Mouse (Mus musculus): ENCODE measurements around the gene Ivns1abp. TPM values are rescaled to one million over a fixed set of nuclear protein-coding genes. Genes with fewer than 3 reads are reported as not detected.

The Ivns1abp gene
- polyA plus RNA-seq, 1 experiment from 2014 or later = 228 TPM

DNA sequence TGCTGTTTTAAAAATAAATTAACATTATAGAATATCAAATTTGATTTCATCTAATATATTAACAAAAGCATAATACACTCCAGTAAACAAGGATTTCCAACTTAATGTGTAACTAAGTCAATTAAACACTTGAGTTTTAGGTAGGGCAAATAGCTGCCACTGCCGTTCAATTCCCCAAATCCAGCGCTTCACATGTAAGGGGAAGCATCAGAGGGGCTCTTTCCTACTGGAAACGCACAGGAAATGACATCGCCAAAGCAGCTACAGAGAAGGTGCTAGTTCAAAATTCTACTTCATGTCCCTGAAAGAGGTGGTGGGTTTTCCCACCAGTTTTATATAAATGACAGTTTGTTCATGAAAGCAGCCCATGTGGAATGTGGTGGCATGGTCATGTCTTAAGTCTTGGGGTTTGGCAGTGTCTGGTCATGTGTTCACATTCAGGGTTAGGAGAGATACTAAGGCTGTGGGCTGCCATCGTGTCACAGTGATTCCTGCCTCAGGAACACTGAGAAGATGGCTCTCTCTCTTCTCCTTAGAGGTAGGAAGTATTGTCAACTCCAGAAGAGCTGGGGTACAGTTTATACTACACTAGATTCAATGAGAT is 23.5 kb downstream of the Ivns1abp start:
- Histone ChIP-seq H3K4me3 (ENCODE audit: low read depth, low read length) (no peak overlapping the region), H3K36me3 (ENCODE audit: control insufficient read depth, insufficient read depth, low read length) (peaks cover 40% of the 10 kb centered on the region)
- WGBS (ENCODE audit: insufficient replicate concordance) = 89% methylated on average over 5 of the region's 5 CpGs

DNA sequence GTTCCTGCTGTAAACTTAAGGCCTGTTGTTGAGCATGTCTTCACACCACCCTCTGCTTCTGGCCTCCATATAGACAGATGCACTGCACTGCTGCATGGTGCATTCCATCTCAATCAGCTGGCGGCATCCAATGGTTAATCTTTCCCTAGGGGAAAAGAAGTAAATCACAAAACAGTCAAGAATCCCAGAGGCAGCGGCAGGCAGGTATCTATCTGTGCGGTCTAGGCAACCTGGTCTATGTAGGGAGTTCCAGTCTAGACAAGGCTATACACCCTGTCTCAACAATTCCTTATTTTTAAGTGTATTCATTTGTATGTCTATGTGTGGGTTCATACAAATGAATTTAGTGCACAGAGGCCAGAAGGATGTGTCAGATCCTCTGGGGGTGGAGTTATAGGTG is 24.2 kb downstream of the Ivns1abp start:
- ATAC-seq (replicated peaks; ENCODE audit: insufficient number of reproducible peaks, low FRiP score, low TSS enrichment) = no peak
- Histone ChIP-seq H3K27ac (ENCODE audit: low read depth, low read length) (no peak overlapping the region), H3K4me1 (ENCODE audit: control insufficient read depth, insufficient read depth, low read length) (no peaks in the 10 kb centered on the region), H3K36me3 (ENCODE audit: control insufficient read depth, insufficient read depth, low read length) (peaks cover 36% of the 10 kb centered on the region), H3K9ac (ENCODE audit: low read depth, low read length) (no peak overlapping the region), H3K27me3 (ENCODE audit: control insufficient read depth, insufficient read depth, low read length) (no peaks in the 10 kb centered on the region), H3K4me3 (ENCODE audit: low read depth, low read length) (no peak overlapping the region), H3K9me3 (replicated peaks; ENCODE audit: control insufficient read depth, low read length) (no peaks in the 10 kb centered on the region), H3K4me2 (no peak overlapping the region)
- 92% methylated on average over 3 of the region's 3 CpGs for WGBS (ENCODE audit: insufficient replicate concordance)

More for the DNA sequence above, 23.5 kb downstream of the Ivns1abp start:
- H3K9ac ChIP-seq (ENCODE audit: low read depth, low read length) = no peak overlapping the region
- ATAC-seq (replicated peaks; ENCODE audit: insufficient number of reproducible peaks, low FRiP score, low TSS enrichment) = no peak
- no peak overlapping the region for H3K4me2 ChIP-seq
- no peaks in the 10 kb centered on the region for H3K9me3 ChIP-seq (replicated peaks; ENCODE audit: control insufficient read depth, low read length)
- no peaks in the 10 kb centered on the region for H3K4me1 ChIP-seq (ENCODE audit: control insufficient read depth, insufficient read depth, low read length)
- H3K27me3 ChIP-seq (ENCODE audit: control insufficient read depth, insufficient read depth, low read length) = no peaks in the 10 kb centered on the region
- H3K27ac ChIP-seq (ENCODE audit: low read depth, low read length) = no peak overlapping the region

DNA sequence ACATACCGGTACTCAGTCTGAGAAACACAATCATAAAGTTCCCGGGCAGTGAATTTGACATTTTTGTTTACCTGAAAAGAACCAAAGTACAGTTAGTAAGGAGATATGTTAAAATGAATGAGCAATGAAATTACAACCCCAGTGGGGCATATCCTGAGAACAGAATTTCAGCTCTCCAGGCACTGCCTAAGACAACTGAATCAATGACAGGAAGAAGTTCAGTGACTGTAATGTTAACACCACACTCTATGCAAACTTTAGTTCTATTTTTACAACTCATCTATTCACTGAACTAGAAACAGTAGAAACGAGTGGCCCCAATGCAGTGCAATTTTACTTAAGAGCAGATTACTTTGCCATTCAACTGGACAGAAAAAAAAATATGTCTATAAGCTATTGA is 26.3 kb downstream of the Ivns1abp start:
- 83% methylated on average over 3 of the region's 3 CpGs for WGBS (ENCODE audit: insufficient replicate concordance)
- no peak overlapping the region for H3K27ac ChIP-seq (ENCODE audit: low read depth, low read length)
- ATAC-seq (replicated peaks; ENCODE audit: insufficient number of reproducible peaks, low FRiP score, low TSS enrichment) = no peak

DNA sequence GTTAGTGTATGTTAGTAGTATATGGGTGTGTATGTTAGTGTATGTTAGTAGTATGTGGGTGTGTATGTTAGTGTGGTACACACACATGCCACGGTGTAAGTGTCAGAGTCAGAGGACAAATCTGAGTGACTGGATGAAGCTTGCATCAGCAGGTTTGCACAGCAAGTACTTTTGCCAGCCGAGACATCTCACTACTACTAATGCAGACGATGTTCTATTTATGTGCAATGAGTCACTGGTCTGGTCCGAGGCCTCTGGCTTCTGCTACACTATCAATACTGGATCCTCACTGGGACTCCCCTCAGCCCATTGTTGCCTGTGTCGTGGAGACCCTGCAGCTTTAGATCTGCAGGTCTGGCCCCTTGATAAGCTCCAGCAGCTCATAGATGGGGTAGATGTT is 27.3 kb downstream of the Ivns1abp start:
- no peak; the same call in 1 of the 2 replicates for ATAC-seq (replicated peaks; ENCODE audit: insufficient number of reproducible peaks, low FRiP score, low TSS enrichment)
- 44% methylated on average over 5 of the region's 5 CpGs for WGBS (ENCODE audit: insufficient replicate concordance)
- peak overlapping the region; percentile 71 for H3K27ac ChIP-seq (ENCODE audit: low read depth, low read length)

More for the DNA sequence above, 26.3 kb downstream of the Ivns1abp start:
- Histone ChIP-seq H3K4me3 (ENCODE audit: low read depth, low read length) (no peak overlapping the region), H3K4me2 (no peak overlapping the region), H3K4me1 (ENCODE audit: control insufficient read depth, insufficient read depth, low read length) (no peaks in the 10 kb centered on the region), H3K9ac (ENCODE audit: low read depth, low read length) (no peak overlapping the region), H3K36me3 (ENCODE audit: control insufficient read depth, insufficient read depth, low read length) (peaks cover 21% of the 10 kb centered on the region), H3K9me3 (replicated peaks; ENCODE audit: control insufficient read depth, low read length) (no peaks in the 10 kb centered on the region), H3K27me3 (ENCODE audit: control insufficient read depth, insufficient read depth, low read length) (no peaks in the 10 kb centered on the region)

DNA sequence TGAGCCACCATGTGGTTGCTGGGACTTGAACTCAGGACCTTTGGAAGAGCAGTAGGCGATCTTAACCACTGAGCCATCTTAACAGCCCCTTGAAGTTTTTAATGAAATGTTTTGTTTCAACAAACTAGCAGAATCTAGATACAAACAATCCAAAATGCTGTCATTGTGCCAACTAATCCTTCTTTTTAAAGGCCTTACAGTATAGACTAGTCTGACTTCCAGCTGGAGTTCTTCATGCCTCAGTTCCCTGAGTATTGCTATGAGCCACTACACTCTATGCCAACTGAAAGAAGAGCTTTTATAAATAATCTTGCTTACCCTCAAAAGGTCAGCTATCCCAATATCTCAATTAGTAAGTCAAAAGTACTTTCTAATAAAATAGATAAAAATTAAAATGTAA is 28.5 kb downstream of the Ivns1abp start:
- H3K4me3 ChIP-seq (ENCODE audit: low read depth, low read length) = no peak overlapping the region
- WGBS (ENCODE audit: insufficient replicate concordance) = 78% methylated on average over 1 of the region's 1 CpGs
- no peaks in the 10 kb centered on the region for H3K27me3 ChIP-seq (ENCODE audit: control insufficient read depth, insufficient read depth, low read length)
- H3K4me2 ChIP-seq = no peak overlapping the region
- H3K27ac ChIP-seq (ENCODE audit: low read depth, low read length) = no peak overlapping the region
- no peak overlapping the region for H3K9ac ChIP-seq (ENCODE audit: low read depth, low read length)
- no peaks in the 10 kb centered on the region for H3K9me3 ChIP-seq (replicated peaks; ENCODE audit: control insufficient read depth, low read length)
- H3K4me1 ChIP-seq (ENCODE audit: control insufficient read depth, insufficient read depth, low read length) = no peaks in the 10 kb centered on the region
- ATAC-seq (replicated peaks; ENCODE audit: insufficient number of reproducible peaks, low FRiP score, low TSS enrichment) = no peak
- H3K36me3 ChIP-seq (ENCODE audit: control insufficient read depth, insufficient read depth, low read length) = peaks cover 13% of the 10 kb centered on the region

More for the DNA sequence above, 27.3 kb downstream of the Ivns1abp start:
- H3K9me3 ChIP-seq (replicated peaks; ENCODE audit: control insufficient read depth, low read length) = no peaks in the 10 kb centered on the region
- H3K27me3 ChIP-seq (ENCODE audit: control insufficient read depth, insufficient read depth, low read length) = no peaks in the 10 kb centered on the region
- H3K9ac ChIP-seq (ENCODE audit: low read depth, low read length) = no peak overlapping the region
- peaks cover 17% of the 10 kb centered on the region for H3K36me3 ChIP-seq (ENCODE audit: control insufficient read depth, insufficient read depth, low read length)
- no peak overlapping the region for H3K4me3 ChIP-seq (ENCODE audit: low read depth, low read length)
- H3K4me2 ChIP-seq = no peak overlapping the region
- no peaks in the 10 kb centered on the region for H3K4me1 ChIP-seq (ENCODE audit: control insufficient read depth, insufficient read depth, low read length)

DNA sequence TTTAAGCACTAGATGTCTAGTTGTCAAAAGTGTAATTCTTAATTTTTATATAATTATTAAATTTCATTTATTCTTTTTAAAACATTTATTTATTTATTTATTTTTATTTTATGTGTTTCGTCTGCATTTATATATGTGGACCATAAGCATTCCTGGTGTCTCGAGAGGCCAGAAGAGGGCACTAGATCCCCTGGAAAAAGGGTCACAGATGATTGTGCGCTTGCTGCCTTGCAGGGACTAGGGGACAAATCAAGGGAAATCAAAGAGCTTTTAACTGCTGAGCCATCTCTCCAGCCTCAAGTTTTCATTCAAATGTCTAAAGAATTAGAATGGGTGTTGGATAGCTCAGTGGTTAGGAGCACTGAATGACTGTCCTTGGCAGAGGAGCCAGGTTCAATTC is 33.1 kb downstream of the Ivns1abp start:
- Histone ChIP-seq H3K4me3 (ENCODE audit: low read depth, low read length) (no peak overlapping the region), H3K9ac (ENCODE audit: low read depth, low read length) (no peak overlapping the region)
- 86% methylated on average over 3 of the region's 3 CpGs for WGBS (ENCODE audit: insufficient replicate concordance)

DNA sequence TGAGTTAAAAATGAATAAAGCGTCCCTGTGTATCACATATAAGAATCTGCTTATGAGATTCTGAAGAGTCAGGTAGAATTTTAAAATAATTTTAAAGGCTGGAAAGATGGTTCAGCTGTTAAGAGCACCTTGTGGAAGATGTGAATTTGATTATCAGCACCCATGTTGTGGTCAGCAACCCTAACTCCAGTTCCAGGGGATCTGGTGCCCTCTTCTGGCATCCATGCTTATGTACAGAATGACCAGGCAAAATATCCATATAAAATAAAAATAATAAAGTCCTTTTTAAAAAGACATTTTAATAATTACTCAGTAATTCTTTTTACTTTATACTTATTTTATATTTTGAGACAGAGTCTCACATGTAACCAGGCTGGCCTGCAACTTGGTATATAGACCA is 45.8 kb downstream of the Ivns1abp start:
- Histone ChIP-seq H3K4me1 (ENCODE audit: control insufficient read depth, insufficient read depth, low read length) (no peaks in the 10 kb centered on the region), H3K27ac (ENCODE audit: low read depth, low read length) (no peak overlapping the region), H3K9ac (ENCODE audit: low read depth, low read length) (no peak overlapping the region), H3K27me3 (ENCODE audit: control insufficient read depth, insufficient read depth, low read length) (no peaks in the 10 kb centered on the region), H3K36me3 (ENCODE audit: control insufficient read depth, insufficient read depth, low read length) (0 out of 2 replicates have a peak, but pooled peaks cover 4% of the 10 kb centered on the region), H3K9me3 (replicated peaks; ENCODE audit: control insufficient read depth, low read length) (no peaks in the 10 kb centered on the region), H3K4me3 (ENCODE audit: low read depth, low read length) (no peak overlapping the region), H3K4me2 (no peak overlapping the region)
- 100% methylated on average over 1 of the region's 1 CpGs for WGBS (ENCODE audit: insufficient replicate concordance)
- ATAC-seq (replicated peaks; ENCODE audit: insufficient number of reproducible peaks, low FRiP score, low TSS enrichment) = no peak

More for the DNA sequence above, 33.1 kb downstream of the Ivns1abp start:
- H3K4me2 ChIP-seq = no peak overlapping the region
- H3K27me3 ChIP-seq (ENCODE audit: control insufficient read depth, insufficient read depth, low read length) = no peaks in the 10 kb centered on the region
- no peaks in the 10 kb centered on the region; the same call in 1 of the 2 replicates for H3K4me1 ChIP-seq (ENCODE audit: control insufficient read depth, insufficient read depth, low read length)
- H3K36me3 ChIP-seq (ENCODE audit: control insufficient read depth, insufficient read depth, low read length) = no peaks in the 10 kb centered on the region
- no peaks in the 10 kb centered on the region for H3K9me3 ChIP-seq (replicated peaks; ENCODE audit: control insufficient read depth, low read length)
- H3K27ac ChIP-seq (ENCODE audit: low read depth, low read length) = no peak overlapping the region
- ATAC-seq (replicated peaks; ENCODE audit: insufficient number of reproducible peaks, low FRiP score, low TSS enrichment) = no peak

DNA sequence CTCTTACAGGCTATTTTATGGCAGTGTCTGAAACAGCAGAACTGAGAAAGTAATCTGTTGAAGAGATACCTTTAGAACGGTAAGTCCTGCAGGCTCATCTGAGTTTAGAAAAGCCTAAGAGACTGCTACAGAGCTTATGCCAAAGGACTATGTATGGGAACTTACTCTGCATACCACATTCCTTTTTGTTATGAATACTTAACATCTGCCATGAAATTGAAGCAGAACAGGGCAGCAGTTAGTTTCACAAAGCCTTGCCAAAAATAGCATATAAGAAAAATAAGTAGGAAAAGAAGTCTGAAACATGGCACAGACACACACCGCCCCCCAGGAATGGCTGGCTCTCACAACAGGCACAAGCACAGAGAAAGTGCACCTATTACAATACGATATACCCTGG is 65.5 kb downstream of the Ivns1abp start:
- WGBS (ENCODE audit: insufficient replicate concordance) = 85% methylated on average over 3 of the region's 3 CpGs
- Histone ChIP-seq H3K4me1 (ENCODE audit: control insufficient read depth, insufficient read depth, low read length) (no peaks in the 10 kb centered on the region), H3K9me3 (replicated peaks; ENCODE audit: control insufficient read depth, low read length) (no peaks in the 10 kb centered on the region), H3K27me3 (ENCODE audit: control insufficient read depth, insufficient read depth, low read length) (no peaks in the 10 kb centered on the region), H3K9ac (ENCODE audit: low read depth, low read length) (no peak overlapping the region), H3K4me3 (ENCODE audit: low read depth, low read length) (no peak overlapping the region), H3K27ac (ENCODE audit: low read depth, low read length) (no peak overlapping the region), H3K4me2 (no peak overlapping the region), H3K36me3 (ENCODE audit: control insufficient read depth, insufficient read depth, low read length) (peaks cover 5% of the 10 kb centered on the region; the same call in 1 of the 2 replicates)
- no peak for ATAC-seq (replicated peaks; ENCODE audit: insufficient number of reproducible peaks, low FRiP score, low TSS enrichment)

Measured in heart, embryonic 11.5 days (tissue).